Mouse (Mus musculus): Measurements from ENCODE around the gene Zfp738. TPM values are rescaled to one million over a fixed set of nuclear protein-coding genes. Genes with fewer than 3 reads are reported as not detected.

Gene Zfp738
- total RNA-seq, 2 experiments from 2014 or later, result 22.0 to 28.2 TPM

Other genes with a start within 250 kb of the Zfp738 start
- gene Zfp874a, start 235.4 kb downstream of the Zfp738 start, total RNA-seq (2021), result 10 to 100 TPM; 12.6 TPM
- gene Zfp874b, start 202.8 kb downstream of the Zfp738 start, total RNA-seq (2021), result 10 to 100 TPM; 15.5 to 17.5 TPM
- gene Zfp58, start 186.5 kb downstream of the Zfp738 start, total RNA-seq (2021), result 1 to 10 TPM; 7.2 to 7.7 TPM
- 1 to 10 TPM in 1 of 2 experiments, not detected in 1; 1.8 TPM for gene Gm26965, start 160.9 kb downstream of the Zfp738 start, total RNA-seq (2021)
- 10 to 100 TPM; 21.8 to 22.2 TPM for gene Zfp87, start 160.9 kb downstream of the Zfp738 start, total RNA-seq (2021)
- 10 to 100 TPM in 1 of 2 experiments, 1 to 10 TPM in 1; 8.8 to 10.6 TPM for gene Zfp748, start 133.2 kb downstream of the Zfp738 start, total RNA-seq (2021)
- gene Zfp729b, start 77.4 kb downstream of the Zfp738 start, total RNA-seq (2021), result 1 to 10 TPM; 7.6 to 9.7 TPM
- gene Gm49345, start 49.3 kb downstream of the Zfp738 start, total RNA-seq (2021), result 1 to 10 TPM in 1 of 2 experiments, under 1 TPM in 1; 0.82 to 2.1 TPM
- gene Zfp729a, start 49.3 kb downstream of the Zfp738 start, total RNA-seq (2021), result 1 to 10 TPM; 7.5 to 10.0 TPM
- gene Zfp65, start 42.1 kb upstream of the Zfp738 start, total RNA-seq (2021), result 10 to 100 TPM; 10.9 to 14.9 TPM
- gene Zfp85, start 68.2 kb upstream of the Zfp738 start, total RNA-seq (2021), result 1 to 10 TPM; 6.3 to 6.5 TPM
- gene Zfp493, start 92.6 kb upstream of the Zfp738 start, total RNA-seq (2021), result 1 to 10 TPM; 3.1 to 3.7 TPM
- gene Zfp273, start 126.7 kb upstream of the Zfp738 start, total RNA-seq (2021), result 1 to 10 TPM; 5.7 to 7.8 TPM
- 10 to 100 TPM; 11.0 to 14.3 TPM for gene Gm10037, start 144.0 kb upstream of the Zfp738 start, total RNA-seq (2021)
- not detected for gene BC048507, start 176.3 kb upstream of the Zfp738 start, total RNA-seq (2021)

Data from left cerebral cortex, postnatal 36 days (tissue).